Mouse (Mus musculus): Measurements from ENCODE around the gene Itpr1. TPM values are rescaled to one million over a fixed set of nuclear protein-coding genes. Genes with fewer than 3 reads are reported as not detected.

The Itpr1 gene
- total RNA-seq, 4 experiments from 2014 or later = 131 to 220 (median 161) TPM

DNA sequence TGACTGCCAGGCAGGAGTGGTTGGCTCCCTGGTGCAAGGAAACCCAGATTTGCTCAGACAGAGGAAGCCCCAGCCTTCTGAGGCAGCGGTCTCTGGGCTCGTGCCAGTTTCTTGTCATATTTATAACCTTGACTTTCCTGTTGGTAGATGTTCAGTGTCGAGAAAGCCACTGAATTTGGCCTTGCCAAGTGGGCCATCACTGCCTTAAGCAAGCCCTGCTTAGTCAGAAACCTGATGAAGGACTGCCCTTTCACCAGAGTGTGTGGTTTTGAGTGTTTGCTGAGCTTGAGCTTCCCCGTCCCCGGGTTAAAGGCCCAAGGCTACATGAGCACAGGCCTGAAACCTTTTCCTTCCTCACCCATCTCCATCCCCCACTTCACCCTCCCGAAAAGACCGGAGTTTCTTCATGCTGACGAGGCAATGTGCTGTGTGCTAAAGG is 263.9 kb downstream of the Itpr1 start:
- peak; percentile 94 for DNase-seq

DNA sequence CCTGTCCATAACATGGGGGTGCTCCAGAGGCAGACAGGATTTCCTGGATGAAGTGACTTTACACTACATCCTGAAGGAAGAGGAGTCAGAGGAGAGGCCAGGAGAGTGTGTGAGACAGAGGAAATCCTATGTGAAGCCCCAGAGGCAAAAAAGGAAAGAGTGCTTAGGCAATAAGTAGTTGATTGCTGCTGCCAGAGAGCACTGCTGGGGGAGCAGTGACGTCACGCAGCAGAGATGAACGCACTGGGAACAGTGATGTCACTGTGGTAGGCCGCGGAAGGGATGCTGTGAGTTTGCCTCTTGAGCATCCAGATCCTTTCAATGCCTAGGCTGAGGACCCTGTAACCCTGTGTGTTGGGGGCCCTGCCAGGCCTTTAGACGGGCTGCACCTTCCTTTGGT is 264.7 kb downstream of the Itpr1 start:
- no peak for DNase-seq

DNA sequence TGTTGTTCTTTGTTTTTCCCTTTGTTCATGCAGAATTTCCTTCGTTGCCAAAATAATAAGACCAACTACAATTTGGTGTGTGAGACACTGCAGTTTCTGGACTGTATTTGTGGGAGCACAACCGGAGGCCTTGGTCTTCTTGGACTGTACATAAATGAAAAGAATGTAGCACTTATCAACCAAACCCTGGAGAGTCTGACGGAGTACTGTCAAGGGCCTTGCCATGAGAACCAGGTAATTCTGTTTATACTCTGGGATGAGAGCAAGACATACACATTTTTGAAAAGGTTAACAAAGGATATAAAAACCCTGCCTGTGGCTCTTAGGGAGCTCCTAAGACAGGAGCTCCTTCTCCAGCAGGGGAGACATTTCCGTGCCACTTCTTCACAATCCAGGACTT is 268.3 kb downstream of the Itpr1 start:
- no peak for DNase-seq

DNA sequence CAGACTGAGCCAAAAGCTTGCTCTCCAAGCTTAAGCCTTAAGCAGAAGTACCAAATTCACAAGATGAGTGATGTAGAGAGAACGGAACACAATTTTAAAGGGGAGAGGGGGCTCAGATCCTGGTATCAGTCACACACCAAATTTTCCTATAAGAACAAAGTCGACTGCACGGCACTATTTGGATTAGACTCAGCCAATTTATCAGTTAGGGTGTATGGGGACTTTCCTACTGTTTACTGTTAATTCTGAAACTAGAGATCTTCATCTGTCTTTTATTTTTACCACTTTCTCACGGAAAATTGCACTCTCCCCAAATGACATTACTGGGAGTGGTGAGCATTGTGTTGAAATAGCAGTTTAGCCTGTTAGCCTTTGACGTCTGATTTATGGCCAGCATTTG is 269.6 kb downstream of the Itpr1 start:
- DNase-seq = no peak

DNA sequence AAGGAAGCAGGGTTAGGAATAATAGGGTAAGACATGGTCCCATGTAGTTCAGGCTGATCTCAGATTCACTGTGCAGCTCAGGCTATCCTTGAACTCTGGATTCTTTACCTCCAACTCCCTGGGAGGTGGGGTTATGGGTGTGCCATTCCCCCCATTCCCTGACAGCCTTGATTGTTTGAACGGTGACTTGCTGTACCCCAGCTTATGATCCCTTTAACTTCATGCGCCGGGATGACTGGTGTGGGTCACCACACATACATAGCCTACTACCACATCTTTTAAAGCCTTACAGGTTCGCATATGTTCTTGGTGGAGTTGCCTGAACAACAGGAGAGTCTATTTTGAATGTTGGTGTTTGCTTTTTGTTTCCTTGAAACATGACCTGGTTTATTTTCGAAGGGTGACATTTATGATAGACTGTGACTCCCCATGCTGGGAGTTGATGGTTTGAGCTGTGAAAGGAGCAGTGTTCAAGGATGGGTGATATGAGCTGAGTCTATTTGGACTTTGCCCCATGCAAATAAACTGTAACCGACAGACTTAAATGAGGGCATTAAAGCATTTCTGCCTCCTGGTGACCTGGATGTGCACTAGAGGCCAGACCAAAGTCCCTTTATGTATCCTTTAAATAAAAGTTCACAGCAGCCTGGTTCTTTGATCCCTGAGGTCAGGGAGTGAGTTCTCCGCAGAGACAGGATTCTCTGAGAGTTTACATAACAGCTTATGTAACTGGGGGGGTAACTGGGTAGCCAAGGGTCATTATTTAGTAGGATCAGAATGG is 273.5 kb downstream of the Itpr1 start:
- DNase-seq = no peak

DNA sequence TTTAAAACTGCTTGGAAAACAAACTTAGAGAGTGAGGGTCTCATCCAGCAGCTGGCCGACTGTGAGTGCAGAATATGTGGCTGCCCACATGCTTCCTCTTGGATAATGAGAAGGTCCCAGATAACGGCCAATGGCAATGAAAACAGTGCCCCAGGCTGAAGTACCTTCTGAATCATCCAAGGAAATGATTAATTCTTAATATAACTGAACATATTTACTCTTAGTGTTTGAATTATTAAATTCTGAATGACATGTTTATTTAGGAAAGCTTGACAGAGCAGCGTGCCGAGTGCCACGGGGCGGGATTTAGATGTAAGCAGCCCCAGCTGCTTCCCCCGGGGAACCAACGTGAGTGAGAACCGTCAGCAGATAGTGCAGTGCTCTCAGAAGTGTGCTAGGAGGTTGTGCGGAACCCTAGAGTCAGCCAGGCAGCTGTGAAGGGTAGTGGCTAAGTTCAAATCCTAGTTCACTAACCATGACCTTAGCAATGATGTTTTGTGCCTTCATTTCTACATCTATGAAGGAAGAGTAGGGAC is 274.5 kb downstream of the Itpr1 start:
- no peak for DNase-seq

DNA sequence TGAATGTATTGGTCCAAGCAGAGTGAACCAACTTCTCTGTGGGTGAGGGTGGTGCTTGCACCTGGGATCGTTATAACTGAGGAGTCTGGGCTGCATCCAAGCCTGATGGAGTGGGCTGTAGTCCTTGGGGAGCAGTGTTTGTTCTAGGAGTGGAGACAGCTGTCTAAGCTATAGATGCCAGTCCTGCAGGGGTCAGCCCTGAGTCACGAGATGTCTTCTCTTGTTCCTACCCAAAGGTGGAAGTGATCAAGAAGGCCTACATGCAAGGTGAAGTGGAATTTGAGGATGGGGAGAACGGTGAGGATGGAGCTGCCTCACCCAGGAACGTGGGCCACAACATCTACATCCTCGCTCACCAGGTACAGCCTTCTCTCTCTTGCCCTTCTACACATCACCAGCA is 275.4 kb downstream of the Itpr1 start:
- no peak for DNase-seq

DNA sequence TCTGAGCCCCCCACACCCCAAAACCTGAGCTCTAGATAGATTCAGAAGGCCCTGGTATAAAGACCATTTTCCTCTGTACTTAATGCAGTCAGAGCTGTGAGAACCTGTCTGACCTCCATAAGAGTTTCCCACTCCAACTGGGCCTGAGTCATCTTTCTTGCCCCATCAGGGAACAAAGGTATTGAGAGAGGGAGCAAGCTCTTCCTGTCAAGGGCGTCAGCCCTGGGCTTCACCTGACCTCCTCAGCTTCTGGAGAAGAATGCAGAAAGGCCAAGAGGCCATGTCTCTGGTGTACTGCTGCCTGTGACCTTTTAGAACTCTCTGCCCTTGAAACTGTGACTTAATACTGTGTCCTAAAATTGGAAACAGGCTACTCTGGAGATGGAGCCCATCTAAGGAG is 279.1 kb downstream of the Itpr1 start:
- DNase-seq = no peak

DNA sequence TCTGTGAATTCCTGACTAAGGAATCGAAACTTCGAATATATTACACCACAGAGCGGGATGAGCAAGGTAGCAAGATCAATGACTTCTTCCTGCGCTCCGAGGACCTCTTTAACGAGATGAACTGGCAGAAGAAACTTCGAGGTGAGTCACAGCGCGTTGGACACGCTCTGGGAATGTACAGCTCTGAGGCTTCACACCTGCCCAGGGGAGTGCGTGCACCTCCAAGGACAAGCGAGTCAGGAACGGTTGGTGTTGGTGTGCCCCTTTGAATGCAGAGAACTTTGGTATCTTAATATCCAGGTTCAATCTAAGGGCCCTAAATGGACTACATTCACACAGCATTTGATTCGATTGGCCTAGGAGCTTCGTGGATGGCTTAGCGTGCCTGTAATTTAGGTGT is 280.9 kb downstream of the Itpr1 start:
- DNase-seq = no peak

DNA sequence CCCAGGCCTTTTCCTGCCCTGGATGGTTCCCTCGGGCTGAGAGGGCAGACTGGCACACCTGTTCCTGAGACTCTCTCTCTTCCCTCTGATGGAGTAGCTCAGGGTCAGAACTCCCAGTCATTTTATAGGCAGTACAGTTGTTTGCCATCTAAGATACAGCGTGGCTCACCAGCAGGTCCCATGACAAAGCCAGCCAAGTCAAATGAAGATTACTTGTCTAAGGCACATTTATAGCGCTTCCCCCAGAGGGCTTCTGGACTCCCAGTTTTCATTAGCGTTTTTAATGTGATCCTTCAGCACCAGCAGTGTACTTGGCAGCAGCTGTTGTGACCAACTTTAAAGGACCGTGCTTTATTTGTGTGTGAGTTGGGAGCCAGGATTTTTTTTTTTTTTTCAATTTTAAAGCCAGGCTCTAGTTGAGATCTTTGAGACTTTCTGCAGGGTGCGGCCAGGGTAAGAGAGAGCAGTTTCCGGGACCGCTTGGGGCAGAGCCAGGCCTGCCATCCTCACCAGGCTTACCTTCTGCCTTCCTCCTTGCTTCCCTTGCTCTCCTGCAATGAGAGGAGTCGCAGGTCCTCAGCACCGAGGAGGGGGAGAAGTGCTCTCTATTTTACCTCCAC is 281.4 kb downstream of the Itpr1 start:
- no peak for DNase-seq

DNA sequence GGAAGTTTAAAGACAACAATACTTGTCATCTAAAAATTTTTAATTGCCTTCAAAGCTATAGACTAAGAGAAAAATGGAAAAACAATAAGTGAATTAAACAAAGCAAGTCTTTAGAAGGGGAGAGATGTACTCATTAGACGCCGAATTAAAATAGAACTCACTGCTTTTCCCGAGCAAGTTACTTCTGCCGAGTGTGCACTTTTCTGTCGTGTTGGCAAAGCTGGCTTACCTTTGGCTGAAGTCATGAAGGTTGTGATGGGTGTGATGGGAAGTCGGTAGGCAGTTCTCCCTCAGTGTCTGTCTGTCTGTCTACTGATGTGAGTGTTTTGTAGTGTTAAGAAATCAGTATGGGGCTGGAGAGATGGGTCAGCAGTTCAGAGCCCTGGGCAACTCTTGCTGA is 282.1 kb downstream of the Itpr1 start:
- no peak for DNase-seq

DNA sequence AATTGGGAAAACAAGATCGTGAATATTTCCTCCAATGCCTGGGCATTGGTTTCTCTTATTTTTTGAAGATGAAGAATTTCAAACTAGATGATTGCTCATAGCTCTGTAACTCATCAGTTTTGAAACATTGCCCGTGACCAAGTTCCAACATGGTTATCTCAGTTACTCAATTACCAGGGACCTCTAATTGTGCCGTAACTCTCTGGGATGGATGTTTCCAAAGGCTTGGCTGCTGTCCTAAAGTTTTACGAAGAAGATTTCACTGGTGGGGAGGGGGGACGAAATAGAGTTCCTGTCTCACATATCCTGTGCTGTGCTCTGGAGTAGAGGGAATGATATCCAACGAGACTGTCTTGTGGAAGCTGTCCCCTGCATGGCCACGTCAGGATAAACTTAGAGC is 285.2 kb downstream of the Itpr1 start:
- no peak for DNase-seq

DNA sequence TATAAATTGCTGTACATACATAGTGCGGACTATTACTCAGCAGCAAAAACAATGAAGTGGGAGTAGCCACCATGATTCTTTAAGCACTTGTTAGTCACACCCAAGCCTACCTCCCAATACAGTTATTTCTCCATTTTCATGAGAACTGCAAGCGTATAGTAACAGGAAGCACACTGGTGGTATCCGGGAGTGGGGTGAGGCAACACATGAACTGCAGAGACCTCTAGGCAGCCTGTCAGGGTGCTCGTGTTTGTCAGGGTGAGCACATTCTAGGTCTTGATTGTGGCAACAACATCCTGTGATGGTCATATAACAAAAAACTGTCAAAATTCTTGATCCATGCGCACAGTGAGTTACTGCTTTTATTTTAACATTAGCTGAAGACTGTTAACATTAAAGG is 290.8 kb downstream of the Itpr1 start:
- DNase-seq = no peak

DNA sequence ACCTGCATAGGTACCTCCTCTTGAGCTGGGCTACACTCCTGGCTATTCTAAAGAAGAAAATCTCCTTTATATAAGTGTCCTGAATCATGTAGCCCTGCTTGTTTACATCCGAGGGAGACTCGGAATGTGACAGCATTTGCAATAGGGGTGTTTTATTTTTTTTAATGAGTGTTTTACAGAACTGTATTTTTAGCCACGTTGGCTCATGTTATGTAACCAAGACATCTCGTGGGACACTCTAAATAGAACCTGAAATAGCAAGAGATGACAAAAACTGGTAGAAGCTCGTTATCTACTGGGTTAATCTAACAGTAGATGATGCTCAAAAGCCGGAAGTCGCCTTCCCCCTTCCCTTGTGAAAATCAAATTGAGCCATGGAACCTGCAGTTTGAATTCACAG is 291.8 kb downstream of the Itpr1 start:
- DNase-seq = no peak

DNA sequence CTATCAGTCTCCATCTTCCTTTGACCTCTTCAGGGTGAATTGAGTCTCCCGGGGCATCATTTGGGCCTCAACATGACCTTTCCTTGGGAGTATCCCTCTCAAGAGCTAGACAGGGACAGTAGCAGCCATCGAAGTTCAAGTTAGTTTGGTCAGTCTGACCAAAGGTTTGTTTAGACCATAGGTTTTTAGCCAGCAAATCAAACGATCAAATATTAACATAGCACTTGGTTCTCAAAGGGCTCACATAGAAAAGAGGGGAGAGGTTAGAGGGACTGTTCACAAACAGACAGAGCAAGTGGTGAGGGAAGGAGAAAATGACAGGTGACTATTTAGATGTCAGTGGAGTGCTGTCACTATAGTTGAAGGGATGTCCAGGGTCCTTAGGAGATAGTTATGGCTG is 293.3 kb downstream of the Itpr1 start:
- no peak for DNase-seq

DNA sequence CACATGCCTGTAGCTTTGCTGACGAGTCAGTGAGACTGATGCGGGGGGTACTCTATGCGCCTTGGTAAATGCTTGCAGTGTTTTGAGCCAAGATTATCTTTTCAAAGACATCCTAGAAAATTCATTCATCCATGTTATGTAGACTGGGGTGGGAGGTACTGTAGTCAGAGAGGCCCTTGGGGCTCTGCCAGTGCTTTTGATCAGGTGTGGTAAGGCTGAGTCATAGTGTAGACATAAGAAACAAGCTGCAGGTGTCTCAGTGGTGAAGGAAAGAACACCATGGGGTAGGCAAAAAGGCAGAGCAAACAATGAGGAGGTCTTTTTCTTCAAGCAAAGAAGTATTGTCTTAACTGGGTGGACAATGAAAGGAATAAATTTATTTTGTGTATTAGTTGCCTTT is 294.4 kb downstream of the Itpr1 start:
- no peak for DNase-seq

DNA sequence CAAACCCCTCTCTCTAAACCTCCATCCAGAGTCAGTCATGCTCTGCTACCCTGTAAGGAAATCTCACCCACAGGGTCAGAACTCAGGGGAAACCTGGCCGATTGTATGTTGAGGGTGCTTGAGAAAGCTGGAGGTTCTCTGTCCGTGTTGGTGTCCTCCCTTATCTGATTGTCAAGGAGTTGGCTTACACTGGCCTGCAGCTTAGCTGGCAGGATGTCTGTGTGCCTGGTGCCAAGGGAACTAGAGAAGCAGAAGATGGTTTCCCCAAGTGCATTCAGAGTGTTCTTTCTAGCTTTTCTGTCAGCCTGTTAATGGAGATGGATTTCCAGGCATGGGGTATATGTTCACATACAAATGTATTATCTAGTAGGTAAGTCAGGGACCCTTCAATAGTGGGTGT is 296.4 kb downstream of the Itpr1 start:
- no peak for DNase-seq

DNA sequence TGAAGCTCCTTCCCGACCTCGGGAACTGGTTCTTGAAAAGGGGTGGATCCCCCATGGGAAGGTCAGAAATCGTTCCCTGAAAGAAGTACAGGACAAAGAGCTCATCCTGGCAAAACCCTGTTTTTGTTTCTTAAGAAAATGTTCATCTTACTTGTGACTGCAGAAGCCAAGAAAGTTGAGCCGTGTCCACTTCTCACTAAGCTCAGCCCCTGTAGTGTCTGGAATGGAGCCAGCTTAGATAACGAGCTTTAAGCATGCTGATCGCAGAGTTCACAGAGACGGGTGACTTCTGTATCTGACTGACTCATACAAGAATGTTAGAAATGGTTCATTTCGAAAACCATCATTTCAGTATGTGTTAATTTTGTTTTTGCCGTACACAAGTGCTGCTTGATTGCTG is 297.2 kb downstream of the Itpr1 start:
- no peak for DNase-seq

DNA sequence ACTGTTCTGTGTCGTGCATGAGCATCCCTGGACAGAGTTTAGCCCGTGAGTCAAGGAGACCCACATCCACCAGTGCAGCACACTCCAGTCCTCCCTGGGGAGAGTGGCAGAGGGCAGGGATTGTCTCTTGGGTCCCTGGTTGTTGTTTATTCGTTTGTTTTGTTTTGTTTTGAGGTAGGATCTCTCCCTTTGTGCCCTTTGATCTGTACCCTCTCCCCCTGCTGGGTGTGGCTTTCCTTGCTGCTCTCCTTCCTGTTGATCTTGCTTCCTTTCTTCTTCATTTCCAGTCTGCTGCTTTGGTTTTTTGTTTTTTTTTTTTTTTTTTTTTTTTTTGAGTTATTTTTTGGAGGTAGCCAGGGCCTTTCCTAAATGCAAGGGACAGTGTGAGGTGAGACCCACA is 299.2 kb downstream of the Itpr1 start:
- DNase-seq = no peak

DNA sequence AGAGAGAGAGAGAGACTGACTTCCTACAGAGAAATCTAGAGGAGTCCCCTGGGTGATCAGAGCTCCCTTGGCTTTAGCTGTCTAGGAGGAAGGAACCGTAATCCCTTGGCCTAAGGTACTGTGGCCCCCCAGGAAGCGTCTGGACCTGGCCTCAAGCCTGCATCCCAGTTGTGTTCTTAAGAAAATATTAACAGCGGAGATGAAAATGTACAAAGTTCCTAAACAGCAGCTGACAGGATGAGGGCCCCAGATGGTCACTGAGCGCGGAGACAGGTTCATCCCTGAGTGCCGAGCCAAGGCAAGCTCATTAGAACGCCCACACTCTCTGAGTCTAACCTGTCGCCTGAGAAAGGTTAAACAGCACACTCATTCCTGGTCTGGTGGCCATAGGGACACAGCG is 300.1 kb downstream of the Itpr1 start:
- DNase-seq = no peak

DNA sequence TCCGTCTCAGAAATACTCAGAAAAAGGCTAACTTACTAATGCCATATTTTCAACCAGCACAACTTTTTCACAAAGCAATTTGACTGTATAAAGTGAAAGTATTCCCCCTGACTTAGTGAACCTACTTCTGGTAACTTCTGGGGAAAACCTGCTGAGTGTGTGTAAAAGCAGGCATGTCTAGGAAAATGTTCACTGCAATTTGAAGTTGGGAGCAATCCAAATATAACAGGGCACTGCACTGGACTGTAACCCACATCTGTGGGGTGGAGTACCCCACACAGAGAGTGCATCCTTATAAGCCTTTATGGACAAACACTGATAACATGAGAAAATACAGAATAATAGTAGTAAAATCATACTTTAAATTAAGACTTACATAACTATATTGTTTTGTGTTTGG is 303.4 kb downstream of the Itpr1 start:
- DNase-seq = no peak

DNA sequence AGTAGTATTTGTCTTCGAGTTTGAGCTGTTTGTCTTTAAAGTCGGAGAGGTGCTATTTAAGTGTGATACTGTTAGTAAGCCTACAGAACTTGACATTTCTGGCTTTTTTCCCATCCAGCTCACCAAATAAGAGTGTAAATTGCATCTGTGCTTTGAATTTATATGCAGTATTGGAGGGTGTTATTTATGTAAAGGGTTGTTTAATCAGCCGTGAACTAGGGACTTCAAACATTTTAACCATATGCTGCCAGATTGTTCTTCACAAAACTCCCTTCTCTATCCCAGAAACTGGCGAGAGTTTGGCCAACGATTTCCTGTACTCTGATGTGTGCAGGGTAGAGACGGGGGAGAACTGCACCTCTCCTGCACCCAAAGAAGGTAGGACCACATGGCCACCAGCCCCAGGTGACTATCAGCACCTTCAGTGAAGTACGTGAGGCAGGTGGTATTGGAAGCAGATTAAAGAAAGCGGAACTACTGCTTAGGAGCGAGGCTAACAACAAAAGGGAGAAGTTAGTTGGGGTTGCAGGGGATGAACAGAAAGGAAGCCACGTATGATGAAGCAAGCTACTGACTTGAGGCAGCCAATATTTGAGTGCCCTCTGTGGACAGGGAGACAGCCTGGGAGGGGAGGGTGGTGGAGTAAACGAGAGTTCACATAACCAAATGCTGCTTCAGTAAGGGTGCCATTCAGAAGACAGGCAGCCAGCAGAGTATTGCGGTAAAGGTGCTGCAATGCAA is 304.5 kb downstream of the Itpr1 start:
- DNase-seq = no peak

DNA sequence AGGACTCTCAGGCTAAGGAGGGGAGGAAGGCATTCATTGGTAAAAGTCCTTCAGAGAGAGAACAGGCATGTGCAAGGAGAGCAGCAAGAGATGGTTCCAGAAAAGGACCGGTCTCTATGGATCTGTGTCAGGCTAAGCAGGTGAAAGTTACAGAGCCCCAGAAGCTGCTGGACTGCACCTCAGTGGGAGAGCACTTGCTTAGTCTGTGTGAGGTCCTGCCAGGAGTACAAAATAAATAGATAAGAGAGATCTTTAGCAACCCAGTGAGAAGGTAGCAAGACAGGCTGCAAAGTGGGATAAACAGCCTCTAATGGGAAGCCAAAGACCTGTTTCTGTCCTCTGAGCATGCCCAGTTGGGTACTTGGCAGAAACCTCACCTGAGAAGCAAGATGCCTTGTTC is 305.1 kb downstream of the Itpr1 start:
- no peak for DNase-seq

DNA sequence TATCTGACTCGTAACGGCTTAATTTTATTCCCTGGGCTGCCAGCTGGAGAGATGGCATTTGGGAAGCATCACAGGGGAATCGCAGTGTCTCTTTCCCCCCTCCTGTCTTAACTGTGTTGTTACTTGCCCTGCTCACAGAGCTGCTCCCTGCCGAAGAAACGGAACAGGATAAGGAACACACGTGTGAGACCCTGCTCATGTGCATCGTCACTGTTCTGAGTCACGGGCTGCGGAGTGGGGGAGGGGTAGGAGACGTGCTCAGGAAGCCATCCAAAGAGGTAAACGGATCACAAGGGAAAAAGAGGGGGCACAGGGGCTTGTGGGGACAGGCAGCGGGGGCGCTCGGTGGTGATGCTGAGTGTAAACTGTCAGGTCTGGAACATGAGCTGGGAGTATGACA is 305.7 kb downstream of the Itpr1 start:
- no peak for DNase-seq

All from adrenal gland, adult 8-10 months (tissue).